Mouse (Mus musculus) MEL (cell line): ENCODE measurements around the gene Klhdc8a. TPM values are rescaled to one million over a fixed set of nuclear protein-coding genes. Genes with fewer than 3 reads are reported as not detected.

ENCODE experiments used
- DNase-seq: peaks from one replicate; pipeline ENCODE4 v3.0.0; 2011; ENCODE audit warnings: low read depth, low spot score
- H3K27ac ChIP-seq: 2 replicates; pipeline ENCODE4 v1.5.1; 2012; ENCODE audit warnings: low read depth, mild to moderate bottlenecking, control low read depth, low read length, moderate library complexity; ENCODE audit not compliant: control insufficient read depth
- H3K27me3 ChIP-seq, 2 experiments: fragments of 150-350 bp in 1 of 2; sonication (generic) in 1 of 2; 2 replicates each; pipeline ENCODE4 v1.6.1; 2012; ENCODE audit warnings: low read length in 2 of 2, mild to moderate bottlenecking in 2 of 2, improper control_type of control experiment in 1 of 2, moderate library complexity in 1 of 2; ENCODE audit not compliant: insufficient read depth in 2 of 2, control insufficient read depth in 1 of 2
- H3K36me3 ChIP-seq, 2 experiments: 2 replicates each; pipeline ENCODE4 v1.6.1; 2012 to 2014; ENCODE audit warnings: low read length in 2 of 2, improper control_type of control experiment in 1 of 2, inconsistent platforms in 1 of 2, mild to moderate bottlenecking in 1 of 2; ENCODE audit not compliant: insufficient read depth in 2 of 2, control insufficient read depth in 1 of 2
- H3K4me1 ChIP-seq, 2 experiments: fragments of 150-350 bp in 1 of 2; sonication (generic) in 1 of 2; 2 replicates each; pipeline ENCODE4 v1.6.1; 2012; ENCODE audit warnings: low read length in 2 of 2, improper control_type of control experiment in 1 of 2, mild to moderate bottlenecking in 1 of 2; ENCODE audit not compliant: insufficient read depth in 2 of 2, control insufficient read depth in 1 of 2
- H3K4me3 ChIP-seq, 2 experiments: fragments of 150-350 bp in 1 of 2; sonication (generic) in 1 of 2; 2 replicates each; pipeline ENCODE4 v1.5.1; 2012; ENCODE audit warnings: low read depth in 2 of 2, low read length in 2 of 2, mild to moderate bottlenecking in 2 of 2, moderate library complexity in 2 of 2, control low read depth in 1 of 2, improper control_type of control experiment in 1 of 2; ENCODE audit not compliant: control insufficient read depth in 1 of 2, insufficient read depth in 1 of 2
- H3K79me2 ChIP-seq: 2 replicates; pipeline ENCODE4 v1.6.1; 2012; ENCODE audit warnings: mild to moderate bottlenecking, low read length, moderate library complexity; ENCODE audit not compliant: control insufficient read depth, poor library complexity, insufficient read depth
- H3K9ac ChIP-seq: 2 replicates; pipeline ENCODE4 v1.6.1; 2012; ENCODE audit warnings: low read depth, mild to moderate bottlenecking, control low read depth, low read length, moderate library complexity; ENCODE audit not compliant: control insufficient read depth, poor library complexity, severe bottlenecking
- H3K9me3 ChIP-seq: fragments of 150-350 bp; sonication (generic); replicated peaks from 2 replicates; pipeline ENCODE4 v1.6.1; 2012; ENCODE audit warnings: mild to moderate bottlenecking, low read length, improper control_type of control experiment, moderate library complexity; ENCODE audit not compliant: insufficient read depth
- BHLHE40 ChIP-seq: IDR thresholded peaks from 2 replicates; pipeline ENCODE4 v1.6.1; 2012; ENCODE audit warnings: low read depth, mild to moderate bottlenecking, inconsistent platforms, low read length, improper control_type of control experiment, borderline replicate concordance
- CTCF ChIP-seq, 3 experiments: IDR thresholded peaks in 2 of 3; conservative IDR thresholded peaks in 1 of 3; 2 replicates each; pipeline ENCODE4 v1.5.1; 2011 to 2012; ENCODE audit warnings: low read length in 3 of 3, low read depth in 2 of 3, mild to moderate bottlenecking in 2 of 3, improper control_type of control experiment in 1 of 3, inconsistent platforms in 1 of 3, mixed read lengths in 1 of 3, moderate library complexity in 1 of 3; ENCODE audit not compliant: control insufficient read depth in 1 of 3, insufficient read depth in 1 of 3, poor library complexity in 1 of 3, severe bottlenecking in 1 of 3
- E2F4 ChIP-seq: IDR thresholded peaks from 2 replicates; pipeline ENCODE4 v1.6.1; 2011; ENCODE audit warnings: low read depth, low read length, improper control_type of control experiment, borderline replicate concordance
- GABPA ChIP-seq: IDR thresholded peaks from 2 replicates; pipeline ENCODE4 v1.6.1; 2012; ENCODE audit warnings: low read depth, mild to moderate bottlenecking, inconsistent platforms, low read length, improper control_type of control experiment, moderate library complexity
- GATA1 ChIP-seq: IDR thresholded peaks from 2 replicates; pipeline ENCODE4 v1.6.1; 2011; ENCODE audit warnings: low read depth, low read length, improper control_type of control experiment
- MAX ChIP-seq: IDR thresholded peaks from 2 replicates; pipeline ENCODE4 v1.6.1; 2011; ENCODE audit warnings: low read length, improper control_type of control experiment
- MEF2A ChIP-seq: IDR thresholded peaks from 2 replicates; pipeline ENCODE4 v1.6.1; 2014; ENCODE audit warnings: low read depth, mild to moderate bottlenecking, inconsistent platforms, low read length, improper control_type of control experiment; ENCODE audit not compliant: poor library complexity, insufficient replicate concordance, severe bottlenecking; ENCODE audit errors: extremely low read depth
- MYB ChIP-seq: IDR thresholded peaks from 2 replicates; pipeline ENCODE4 v1.6.1; 2011; ENCODE audit warnings: mild to moderate bottlenecking, low read depth, low read length, improper control_type of control experiment
- MYC ChIP-seq: IDR thresholded peaks from 2 replicates; pipeline ENCODE4 v1.6.1; 2011; ENCODE audit warnings: low read depth, mild to moderate bottlenecking, low read length, improper control_type of control experiment, moderate library complexity
- RAD21 ChIP-seq: IDR thresholded peaks from 2 replicates; pipeline ENCODE4 v1.6.1; 2011; ENCODE audit warnings: mild to moderate bottlenecking, low read depth, low read length, improper control_type of control experiment
- RCOR1 ChIP-seq: IDR thresholded peaks from 2 replicates; pipeline ENCODE4 v1.6.1; 2012; ENCODE audit warnings: low read depth, mild to moderate bottlenecking, inconsistent platforms, low read length, improper control_type of control experiment
- SMC3 ChIP-seq: IDR thresholded peaks from 2 replicates; pipeline ENCODE4 v1.6.1; 2011; ENCODE audit warnings: low read depth, low read length, improper control_type of control experiment
- TBP ChIP-seq: IDR thresholded peaks from 2 replicates; pipeline ENCODE4 v1.8.0; 2011; ENCODE audit warnings: low read depth, low read length, improper control_type of control experiment
- UBTF ChIP-seq: IDR thresholded peaks from 2 replicates; pipeline ENCODE4 v1.6.1; 2012; ENCODE audit warnings: low read depth, mild to moderate bottlenecking, inconsistent platforms, low read length, improper control_type of control experiment, moderate library complexity, borderline replicate concordance; ENCODE audit not compliant: insufficient read depth
- USF1 ChIP-seq: IDR thresholded peaks from 2 replicates; pipeline ENCODE4 v1.6.1; 2014; ENCODE audit warnings: low read depth, mild to moderate bottlenecking, inconsistent platforms, low read length, improper control_type of control experiment, moderate library complexity
- ZNF384 ChIP-seq: IDR thresholded peaks from 2 replicates; pipeline ENCODE4 v1.6.1; 2012; ENCODE audit warnings: low read depth, mild to moderate bottlenecking, inconsistent platforms, low read length, improper control_type of control experiment
- polyA plus RNA-seq, 2 experiments: library from polyadenylated mRNA; stranded (reverse) in 1 of 2; unstranded in 1 of 2; fragments of >175 nt in 1 of 2; fragments of >200 nt in 1 of 2; gene quantifications; 2 replicates each; pipeline versions ENCODE4 v1.2.1 to v1.2.4; 2012; ENCODE audit warnings: low replicate concordance in 2 of 2, low read depth in 1 of 2; ENCODE audit not compliant: insufficient read length in 2 of 2, insufficient read depth in 1 of 2, missing spikeins in 1 of 2
- total RNA-seq: library from RNA; depleted of rRNA; stranded (reverse); fragments of 300-350 nt; gene quantifications from 2 replicates; pipeline ENCODE4 v1.2.3, GENCODE M21; 2012

Klhdc8a gene
- total and polyA plus RNA-seq, 3 experiments, result not detected

GRCm38 (mm10) chr1:132261058-132261457, 37.4 kb upstream of the Klhdc8a start:
- Histone ChIP-seq H3K4me1 (peaks cover 0 to 6% of the 10 kb centered on the region in 2 experiments; a peak in 2 of 4 replicates), H3K9ac (no peak overlapping the region), H3K79me2 (no peaks in the 10 kb centered on the region), H3K27ac (no peak overlapping the region), H3K36me3 (peaks cover 0 to 4% of the 10 kb centered on the region in 2 experiments; a peak in 2 of 4 replicates), H3K9me3 (no peaks in the 10 kb centered on the region), H3K4me3 (no peak overlapping the region), H3K27me3 (peaks cover 0 to 2% of the 10 kb centered on the region in 2 experiments; a peak in 1 of 4 replicates)
- peak; percentile 66 for DNase-seq
- peak; percentile 49 to 77 (median 68) for TF ChIP-seq CTCF (IDR thresholded peaks at IDR 0.05 in 2 of 3, conservative IDR thresholded peaks at IDR 0.05 in 1 of 3; ENCODE audit: control insufficient read depth in 1 of 3, insufficient read depth in 1 of 3, low read depth in 2 of 3, low read length in 3 of 3, poor library complexity in 1 of 3, severe bottlenecking in 1 of 3)
- TF ChIP-seq SMC3, result peak; percentile 66
- no peak for TF ChIP-seq USF1
- peak; percentile 27; the same call in 1 of the 2 replicates for TF ChIP-seq GATA1
- peak; percentile 38 for TF ChIP-seq RAD21

DNA sequence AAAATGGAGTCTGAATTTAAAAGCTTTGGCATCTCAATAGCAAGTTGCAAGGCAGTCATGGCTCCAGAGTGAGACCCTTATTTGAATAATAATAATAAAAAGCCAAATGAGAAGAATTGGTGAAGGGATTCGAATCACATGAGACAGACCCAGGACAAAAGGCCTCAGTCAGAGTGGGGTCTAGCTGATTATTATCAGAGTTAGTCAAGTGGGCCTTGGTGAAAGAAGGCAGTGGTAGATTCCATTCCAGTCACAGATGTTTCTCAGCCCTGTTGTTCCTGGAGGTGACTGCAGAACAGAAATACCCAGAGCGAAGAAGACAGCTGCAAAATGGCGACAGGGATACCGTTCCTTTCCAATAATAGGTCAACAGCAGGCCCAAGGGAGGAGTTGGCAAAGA, 34.8 kb upstream of the Klhdc8a start:
- no peak overlapping the region for H3K27ac ChIP-seq
- no peak for TF ChIP-seq MYB
- no peak for TF ChIP-seq UBTF
- TF ChIP-seq RCOR1, result no peak
- TF ChIP-seq MYC, result no peak
- no peak for TF ChIP-seq SMC3
- no peak for TF ChIP-seq BHLHE40
- TF ChIP-seq GABPA, result no peak
- TF ChIP-seq CTCF (IDR thresholded peaks at IDR 0.05 in 2 of 3, conservative IDR thresholded peaks at IDR 0.05 in 1 of 3; ENCODE audit: control insufficient read depth in 1 of 3, insufficient read depth in 1 of 3, low read depth in 2 of 3, low read length in 3 of 3, poor library complexity in 1 of 3, severe bottlenecking in 1 of 3), result no peak
- no peak for TF ChIP-seq MAX
- no peak for TF ChIP-seq TBP
- TF ChIP-seq ZNF384, result no peak
- TF ChIP-seq MEF2A, result no peak
- no peak for TF ChIP-seq E2F4

More for the DNA sequence above, 34.8 kb upstream of the Klhdc8a start:
- H3K36me3 ChIP-seq, result peaks cover 0 to 4% of the 10 kb centered on the region in 2 experiments; a peak in 2 of 4 replicates
- no peak overlapping the region for H3K4me3 ChIP-seq
- no peaks in the 10 kb centered on the region for H3K79me2 ChIP-seq
- no peak overlapping the region for H3K9ac ChIP-seq
- no peaks in the 10 kb centered on the region for H3K9me3 ChIP-seq
- peaks cover 0 to 6% of the 10 kb centered on the region in 2 experiments; a peak in 2 of 4 replicates for H3K4me1 ChIP-seq
- no peak for DNase-seq
- H3K27me3 ChIP-seq, result peaks cover 0 to 2% of the 10 kb centered on the region in 2 experiments; a peak in 1 of 4 replicates
